Mouse (Mus musculus): ENCODE results near the gene Cnnm4.

DNA sequence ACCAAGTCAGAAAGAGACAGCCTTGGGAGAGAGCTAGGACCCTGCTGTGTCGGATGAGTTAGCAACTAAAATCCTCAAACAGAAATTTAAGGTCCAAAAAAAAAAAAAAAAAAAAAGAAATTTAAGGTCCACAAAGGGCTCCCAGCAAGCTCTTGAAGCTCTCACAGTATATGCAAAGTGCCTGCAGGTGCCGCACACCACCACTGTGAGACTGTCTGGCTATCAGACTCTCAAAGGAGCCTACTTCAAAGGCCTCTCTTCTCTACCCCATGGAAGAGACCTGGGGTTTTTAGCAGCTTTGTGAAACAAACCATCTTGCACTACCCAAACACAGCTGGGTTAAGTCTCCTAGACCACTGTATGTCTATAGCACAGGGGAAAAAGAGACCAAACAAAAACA is 41.9 kb upstream of the Cnnm4 start:
- TF ChIP-seq GATA1 (IDR thresholded peaks at IDR 0.05; ENCODE audit: borderline replicate concordance, low read length) (no peak), CTCF (IDR thresholded peaks at IDR 0.05; ENCODE audit: low read depth, low read length) (no peak), POLR2AphosphoS5 (IDR thresholded peaks at IDR 0.05; ENCODE audit: insufficient replicate concordance, low read depth, low read length) (no peak)

All from G1E (cell line).